Mouse (Mus musculus) kidney, postnatal 0 days (tissue): ENCODE measurements around the gene Hist1h4i. TPM values are rescaled to one million over a fixed set of nuclear protein-coding genes. Genes with fewer than 3 reads are reported as not detected.
"Not testable (repeated sequence)": the region's sequence is repeated elsewhere in the genome, so short reads cannot be mapped to it uniquely, and the experiment has no call there.

ENCODE experiments used
- ATAC-seq: fragments of 200-750 bp; cut with Nextera tagmentation; replicated peaks from 2 replicates; pipeline ENCODE4 v1.8.0; 2017; ENCODE audit warnings: low read depth, moderate number of reproducible peaks, moderate TSS enrichment, moderate library complexity; ENCODE audit not compliant: low FRiP score
- DNase-seq: peaks from one replicate; pipeline ENCODE4 v3.0.0-alpha.2; 2016; ENCODE audit warnings: low spot score
- H3K27ac ChIP-seq: fragments of 300-500 bp; sonication (generic); 2 replicates; pipeline ENCODE4 v1.5.1; 2014; ENCODE audit warnings: mild to moderate bottlenecking
- H3K27me3 ChIP-seq: fragments of 300-500 bp; sonication (generic); 2 replicates; pipeline ENCODE4 v1.6.1; 2014; ENCODE audit warnings: low read length, mixed read lengths; ENCODE audit not compliant: insufficient read depth
- H3K36me3 ChIP-seq: fragments of 300-500 bp; sonication (generic); 2 replicates; pipeline ENCODE4 v1.6.1; 2014; ENCODE audit warnings: low read length, mixed read lengths; ENCODE audit not compliant: insufficient read depth
- H3K4me1 ChIP-seq: fragments of 300-500 bp; sonication (generic); replicated peaks from 2 replicates; pipeline ENCODE4 v1.6.1; 2014; ENCODE audit warnings: antibody characterized with exemption, low read length, mixed read lengths; ENCODE audit not compliant: insufficient read depth
- H3K4me2 ChIP-seq: fragments of 300-500 bp; sonication (generic); 2 replicates; pipeline ENCODE4 v1.6.1; 2014; ENCODE audit warnings: mild to moderate bottlenecking, low read length, moderate library complexity, mixed read lengths
- H3K4me3 ChIP-seq: fragments of 300-500 bp; sonication (generic); replicated peaks from 2 replicates; pipeline ENCODE4 v1.5.1; 2014; ENCODE audit warnings: low read depth, low read length
- H3K9ac ChIP-seq: fragments of 300-500 bp; sonication (generic); 2 replicates; pipeline ENCODE4 v1.6.1; 2014; ENCODE audit warnings: low read depth, low read length
- H3K9me3 ChIP-seq: fragments of 300-500 bp; sonication (generic); replicated peaks from 2 replicates; pipeline ENCODE4 v1.6.1; 2016; ENCODE audit warnings: low read length, inconsistent platforms, mixed read lengths
- CTCF ChIP-seq: IDR thresholded peaks from 2 replicates; pipeline ENCODE4 v1.5.1; 2016; ENCODE audit warnings: antibody characterized with exemption, low read depth, mild to moderate bottlenecking, moderate library complexity
- WGBS: fragments of 180-500 bp; shearing (Covaris S2); extraction: QIAGEN DNeasy Blood & Tissue Kit; methylation state at CpG from one replicate; pipeline ENCODE4 v1.1.7; 2014; 5-methylcytosine and 5-hydroxymethylcytosine counted together
- polyA plus RNA-seq: library from polyadenylated mRNA; unstranded; fragments of >200 nt; fragmentation: Nextera tagmentation; extraction: Ambion mirVana; gene quantifications from 2 replicates; pipeline ENCODE4 v1.2.1, GENCODE M21; 2015

Hist1h4i gene
- polyA plus RNA-seq, 1 experiment from 2014 or later, result 17.2 TPM

DNA sequence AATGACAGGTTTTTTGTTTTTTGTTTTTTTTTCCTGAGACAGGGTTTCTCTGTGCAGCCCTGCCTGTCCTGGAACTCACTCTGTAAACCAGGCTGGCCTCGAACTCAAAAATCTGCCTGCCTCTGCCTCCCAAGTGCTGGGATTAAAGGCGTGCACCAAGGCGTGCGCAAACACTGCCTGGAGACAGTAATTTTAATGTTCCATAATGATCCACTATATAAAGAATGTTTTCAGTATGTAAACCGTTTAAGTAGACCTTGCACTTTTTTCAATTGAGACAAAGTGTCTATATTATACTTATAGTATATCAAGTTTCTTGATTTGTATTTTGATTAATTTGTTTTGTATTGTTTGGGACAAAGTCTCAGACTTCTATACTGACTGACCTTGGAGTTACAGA, 1.8 kb downstream of the Hist1h4i start:
- 73% methylated on average over 5 of the region's 5 CpGs for WGBS
- H3K9me3 ChIP-seq, result no peaks in the 10 kb centered on the region
- DNase-seq (no peak), ATAC-seq (no peak)
- no peak for TF ChIP-seq CTCF
- H3K27me3 ChIP-seq, result no peaks in the 10 kb centered on the region
- no peak overlapping the region for H3K4me3 ChIP-seq
- H3K4me2 ChIP-seq, result no peak overlapping the region
- no peak overlapping the region for H3K9ac ChIP-seq
- no peaks in the 10 kb centered on the region for H3K36me3 ChIP-seq
- H3K27ac ChIP-seq, result no peak overlapping the region
- H3K4me1 ChIP-seq, result peaks cover 12% of the 10 kb centered on the region; the same call in 1 of the 2 replicates

DNA sequence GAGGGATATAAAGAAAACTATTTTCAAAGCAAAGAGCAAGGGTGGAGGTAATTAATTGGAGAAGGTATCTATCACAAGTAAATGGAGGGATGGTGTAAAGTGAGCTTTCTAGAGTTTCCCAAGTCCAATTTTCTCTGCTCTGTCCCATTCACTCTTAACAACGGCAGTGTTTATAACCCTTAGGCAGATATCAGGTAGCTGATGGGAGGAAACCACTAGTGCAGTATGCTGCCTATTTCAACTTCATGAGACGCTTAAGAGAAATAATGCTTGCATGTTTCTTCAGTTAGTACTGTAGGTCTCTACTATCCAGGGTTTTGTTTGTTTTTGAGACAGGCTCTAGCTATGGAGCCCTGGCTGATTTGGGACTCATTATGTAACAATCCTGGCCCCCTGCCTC, 3.7 kb downstream of the Hist1h4i start:
- no peak overlapping the region for H3K27ac ChIP-seq
- no peaks in the 10 kb centered on the region for H3K9me3 ChIP-seq
- H3K36me3 ChIP-seq, result no peaks in the 10 kb centered on the region
- DNase-seq (no peak), ATAC-seq (no peak)
- H3K27me3 ChIP-seq, result no peaks in the 10 kb centered on the region
- no peak overlapping the region for H3K9ac ChIP-seq
- peaks cover 12% of the 10 kb centered on the region; the same call in 1 of the 2 replicates for H3K4me1 ChIP-seq
- H3K4me2 ChIP-seq, result no peak overlapping the region
- no peak for TF ChIP-seq CTCF
- H3K4me3 ChIP-seq, result no peak overlapping the region
- 42% methylated on average over 2 of the region's 2 CpGs for WGBS

- Histone ChIP-seq H3K4me1 (peaks cover 10% of the 10 kb centered on the region; the same call in 1 of the 2 replicates), H3K9ac (no peak overlapping the region), H3K9me3 (no peaks in the 10 kb centered on the region), H3K27me3 (no peaks in the 10 kb centered on the region), H3K4me3 (no peak overlapping the region), H3K36me3 (no peaks in the 10 kb centered on the region), H3K4me2 (peak overlapping the region; percentile 64), H3K27ac (no peak overlapping the region)
- TF ChIP-seq CTCF, result no peak
- DNase-seq, result no peak
- 54% methylated on average over 3 of the region's 3 CpGs for WGBS
- no peak for ATAC-seq
Measured at GRCm38 (mm10) chr13:22036986-22037385, 4.2 kb downstream of the Hist1h4i start.

DNA sequence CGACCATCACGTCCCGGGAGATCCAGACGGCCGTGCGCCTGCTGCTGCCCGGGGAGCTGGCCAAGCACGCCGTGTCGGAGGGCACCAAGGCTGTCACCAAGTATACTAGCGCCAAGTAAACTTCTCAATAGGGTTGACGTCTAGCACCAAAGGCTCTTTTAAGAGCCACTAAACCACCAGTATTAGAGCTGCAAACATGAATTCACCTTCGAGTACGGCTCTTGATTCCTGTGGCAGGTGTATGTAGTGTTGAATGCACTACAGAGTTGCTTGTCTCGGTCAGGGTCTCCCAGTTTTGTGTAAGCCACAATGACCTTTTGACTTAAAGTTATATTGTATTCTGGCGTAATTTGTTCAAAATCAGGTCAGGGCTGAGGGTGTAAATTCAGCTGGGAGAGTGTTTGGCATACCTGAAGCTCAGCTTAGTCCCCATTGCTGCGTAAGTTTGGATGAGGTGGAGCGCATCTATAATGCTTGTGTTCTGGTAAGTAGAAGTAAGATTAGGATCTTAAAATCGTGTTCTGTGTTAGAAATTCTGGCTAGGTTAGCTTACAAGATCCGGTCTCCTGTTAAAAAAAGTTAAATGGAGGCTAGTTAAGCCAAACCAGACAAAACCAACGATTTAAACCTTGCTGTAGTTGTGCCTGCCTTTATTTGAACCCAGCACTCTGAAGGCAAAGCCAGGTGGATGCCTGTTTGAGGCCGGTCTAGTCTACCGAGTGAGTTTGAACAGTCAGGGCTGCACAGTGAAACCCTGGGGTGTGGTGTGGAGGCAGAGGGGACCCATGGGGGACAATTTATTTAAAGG, 4.8 kb downstream of the Hist1h4i start:
- Histone ChIP-seq H3K4me3 (peak overlapping the region; percentile 24; the same call in 1 of the 2 replicates), H3K4me2 (peak overlapping the region; percentile 64), H3K9ac (peak overlapping the region; percentile 36; the same call in 1 of the 2 replicates), H3K36me3 (no peaks in the 10 kb centered on the region), H3K27ac (peak overlapping the region; percentile 48; the same call in 1 of the 2 replicates), H3K4me1 (peaks cover 6% of the 10 kb centered on the region; the same call in 1 of the 2 replicates), H3K9me3 (no peaks in the 10 kb centered on the region), H3K27me3 (no peaks in the 10 kb centered on the region)
- DNase-seq, result no peak
- no peak; the same call in 1 of the 2 replicates for ATAC-seq
- no peak for TF ChIP-seq CTCF
- WGBS, result 3% methylated on average over 17 of the region's 23 CpGs

DNA sequence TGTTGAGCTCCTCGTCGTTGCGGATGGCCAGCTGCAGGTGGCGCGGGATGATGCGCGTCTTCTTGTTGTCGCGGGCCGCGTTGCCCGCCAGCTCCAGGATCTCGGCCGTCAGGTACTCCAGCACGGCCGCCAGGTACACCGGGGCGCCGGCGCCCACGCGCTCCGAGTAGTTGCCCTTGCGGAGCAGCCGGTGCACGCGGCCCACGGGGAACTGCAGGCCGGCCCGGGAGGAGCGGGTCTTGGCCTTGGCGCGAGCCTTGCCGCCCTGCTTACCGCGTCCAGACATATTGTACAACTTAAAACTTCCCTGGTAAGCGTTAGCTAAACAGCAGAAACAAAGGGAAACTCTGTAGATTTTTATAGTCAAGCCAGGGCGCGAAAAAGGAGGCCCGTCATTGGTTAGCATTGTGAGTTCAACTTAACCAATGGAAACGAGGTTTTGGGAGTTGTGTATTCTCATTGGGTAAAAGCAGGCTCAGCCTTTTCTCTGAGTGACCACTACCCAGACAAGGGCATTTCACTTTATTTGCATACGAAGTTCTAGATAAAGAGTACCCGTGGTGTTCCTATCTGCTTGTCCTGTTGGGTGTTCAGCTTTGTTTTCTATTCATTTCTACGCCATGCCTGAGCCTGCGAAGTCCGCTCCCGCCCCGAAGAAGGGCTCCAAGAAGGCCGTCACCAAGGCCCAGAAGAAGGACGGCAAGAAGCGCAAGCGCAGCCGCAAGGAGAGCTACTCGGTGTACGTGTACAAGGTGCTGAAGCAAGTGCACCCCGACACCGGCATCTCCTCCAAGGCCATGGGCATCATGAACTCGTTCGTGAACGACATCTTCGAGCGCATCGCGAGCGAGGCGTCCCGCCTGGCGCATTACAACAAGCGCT, 5.7 kb downstream of the Hist1h4i start, which contains the start of the genes Hist1h2ah and Hist1h2bk:
Hist1h2ah (minus strand) TSS at position 302 of the 882 bp plus-strand sequence.
Hist1h2bk (plus strand) TSS at position 604 of the 882 bp plus-strand sequence.
- ATAC-seq (peak; percentile 96), DNase-seq (peak; percentile 99)
- peak within 1 kb of the TSS; percentile 75 for H3K27ac ChIP-seq
- H3K36me3 ChIP-seq, H3K4me1 ChIP-seq, H3K9me3 ChIP-seq, H3K27me3 ChIP-seq: not testable (repeated sequence)
- H3K4me2 ChIP-seq, result peak within 1 kb of the TSS; percentile 64
- peak within 1 kb of the TSS; percentile 37 for H3K4me3 ChIP-seq
- 0% methylated on average over 22 of the region's 69 CpGs for WGBS
- H3K9ac ChIP-seq, result peak within 1 kb of the TSS; percentile 36
